Mouse (Mus musculus) myocyte (in vitro differentiated cells): ENCODE data around the gene Nfatc2. TPM values are rescaled to one million over a fixed set of nuclear protein-coding genes. Genes with fewer than 3 reads are reported as not detected.

Experiments
- H3K27me3 ChIP-seq: one replicate; pipeline ENCODE4 v1.6.1; 2011; ENCODE audit not compliant: control insufficient read depth, insufficient read depth, insufficient read length
- H3K36me3 ChIP-seq: one replicate; pipeline ENCODE4 v1.6.1; 2011; ENCODE audit not compliant: control insufficient read depth, insufficient read depth
- H3K4me2 ChIP-seq: one replicate; pipeline ENCODE4 v1.6.1; 2011; ENCODE audit warnings: low read depth, control low read depth
- H3K4me3 ChIP-seq: one replicate; pipeline ENCODE4 v1.5.1; 2011; ENCODE audit warnings: mild to moderate bottlenecking, control low read depth, moderate library complexity
- H3K79me2 ChIP-seq: one replicate; pipeline ENCODE4 v1.6.1; 2011; ENCODE audit not compliant: control insufficient read depth, insufficient read depth
- H3ac ChIP-seq: one replicate; pipeline ENCODE4 v1.6.1; 2011; ENCODE audit not compliant: control insufficient read depth, insufficient read length
- CEBPB ChIP-seq: IDR thresholded peaks from 2 replicates; pipeline ENCODE4 v1.6.1; 2011; ENCODE audit warnings: mild to moderate bottlenecking, moderate library complexity; ENCODE audit not compliant: poor library complexity, insufficient read depth, severe bottlenecking
- E2F4 ChIP-seq: IDR thresholded peaks from one replicate; pipeline ENCODE4 v1.6.1; 2011; ENCODE audit warnings: mild to moderate bottlenecking, control low read depth, moderate library complexity; ENCODE audit not compliant: insufficient read depth
- MAX ChIP-seq: IDR thresholded peaks from one replicate; pipeline ENCODE4 v1.6.1; 2011; ENCODE audit warnings: low read depth, mild to moderate bottlenecking, control low read depth
- MYOD1 ChIP-seq, 3 experiments: IDR thresholded peaks; one replicate each; pipeline ENCODE4 v1.6.1; 2011; ENCODE audit warnings: control low read depth in 2 of 3, low read depth in 2 of 3, mild to moderate bottlenecking in 2 of 3, moderate library complexity in 1 of 3; ENCODE audit not compliant: insufficient read length in 2 of 3, control insufficient read depth in 1 of 3
- MYOG ChIP-seq, 3 experiments: IDR thresholded peaks; one replicate each; pipeline ENCODE4 v1.6.1; 2011; ENCODE audit warnings: control low read depth in 2 of 3, low read depth in 2 of 3, mild to moderate bottlenecking in 2 of 3; ENCODE audit not compliant: insufficient read length in 2 of 3, control insufficient read depth in 1 of 3, insufficient read depth in 1 of 3
- POLR2A ChIP-seq: IDR thresholded peaks from one replicate; pipeline ENCODE4 v1.6.1; 2011; ENCODE audit warnings: low read depth, mild to moderate bottlenecking, control low read depth, moderate library complexity; ENCODE audit not compliant: insufficient read length
- POLR2AphosphoS2 ChIP-seq: IDR thresholded peaks from one replicate; pipeline ENCODE4 v1.6.1; 2011; ENCODE audit warnings: low read depth, control low read depth; ENCODE audit not compliant: insufficient read length
- REST ChIP-seq: IDR thresholded peaks from one replicate; pipeline ENCODE4 v1.6.1; 2011; ENCODE audit warnings: mild to moderate bottlenecking, control low read depth, moderate library complexity; ENCODE audit not compliant: insufficient read depth, insufficient read length
- SRF ChIP-seq: IDR thresholded peaks from one replicate; pipeline ENCODE4 v1.6.1; 2011; ENCODE audit warnings: low read depth; ENCODE audit not compliant: control insufficient read depth, insufficient read length
- TCF12 ChIP-seq: IDR thresholded peaks from one replicate; pipeline ENCODE4 v1.6.1; 2011; ENCODE audit warnings: mild to moderate bottlenecking, control low read depth; ENCODE audit not compliant: poor library complexity, insufficient read depth, severe bottlenecking
- TCF3 ChIP-seq: IDR thresholded peaks from one replicate; pipeline ENCODE4 v1.6.1; 2011; ENCODE audit warnings: low read depth, control low read depth; ENCODE audit not compliant: insufficient read length
- USF1 ChIP-seq: IDR thresholded peaks from one replicate; pipeline ENCODE4 v1.6.1; 2011; ENCODE audit warnings: low read depth, mild to moderate bottlenecking, control low read depth, moderate library complexity
- polyA plus RNA-seq: library from polyadenylated mRNA; unstranded; fragments of >200 nt; fragmentation: generic; extraction: Trizol; gene quantifications from one replicate; pipeline ENCODE4 v1.2.1, GENCODE M21; 2012; ENCODE audit warnings: missing spikeins

Nfatc2 gene
- polyA plus RNA-seq, 1 experiment: 0.55 TPM

GRCm38 (mm10) chr2:168519589-168519988 is 81.9 kb downstream of the Nfatc2 start:
- Histone ChIP-seq H3K4me2 (peak overlapping the region; percentile 77), H3K79me2 (no peaks in the 10 kb centered on the region), H3K36me3 (no peaks in the 10 kb centered on the region), H3ac (no peak overlapping the region), H3K4me3 (no peak overlapping the region), H3K27me3 (no peaks in the 10 kb centered on the region)
- TF ChIP-seq MAX: no peak
- TF ChIP-seq MYOG (IDR thresholded peaks at IDR 0.05; ENCODE audit: control insufficient read depth in 1 of 3, insufficient read depth in 1 of 3, insufficient read length in 2 of 3, low read depth in 2 of 3): peak in 2 of 3 experiments; percentile 65 to 76
- peak; percentile 74 for TF ChIP-seq TCF12
- peak; percentile 54 to 86 (median 73) for TF ChIP-seq MYOD1 (IDR thresholded peaks at IDR 0.05; ENCODE audit: control insufficient read depth in 1 of 3, insufficient read length in 2 of 3, low read depth in 2 of 3)
- no peak for TF ChIP-seq E2F4
- no peak for TF ChIP-seq SRF
- no peak for TF ChIP-seq CEBPB

GRCm38 (mm10) chr2:168518256-168518659 is 83.2 kb downstream of the Nfatc2 start:
- Histone ChIP-seq H3K36me3 (no peaks in the 10 kb centered on the region), H3ac (no peak overlapping the region), H3K79me2 (no peaks in the 10 kb centered on the region), H3K4me3 (no peak overlapping the region), H3K27me3 (no peaks in the 10 kb centered on the region), H3K4me2 (peak overlapping the region; percentile 77)
- 0 out of 2 replicates have a peak, but pooled peaks have one; percentile 6 for TF ChIP-seq CEBPB
- peak; percentile 80 for TF ChIP-seq USF1
- TF ChIP-seq E2F4: no peak
- TF ChIP-seq MYOD1 (IDR thresholded peaks at IDR 0.05; ENCODE audit: control insufficient read depth in 1 of 3, insufficient read length in 2 of 3, low read depth in 2 of 3): peak; percentile 29 to 58 (median 49)
- TF ChIP-seq SRF: no peak
- TF ChIP-seq TCF3: peak; percentile 8
- no peak for TF ChIP-seq POLR2AphosphoS2
- no peak for TF ChIP-seq REST
- no peak for TF ChIP-seq MAX
- TF ChIP-seq TCF12: peak; percentile 75
- no peak for TF ChIP-seq POLR2A
- TF ChIP-seq MYOG (IDR thresholded peaks at IDR 0.05; ENCODE audit: control insufficient read depth in 1 of 3, insufficient read depth in 1 of 3, insufficient read length in 2 of 3, low read depth in 2 of 3): peak in 2 of 3 experiments; percentile 3 to 62

GRCm38 (mm10) chr2:168517774-168518173 is 83.7 kb downstream of the Nfatc2 start:
- no peaks in the 10 kb centered on the region for H3K36me3 ChIP-seq
- H3K4me2 ChIP-seq: peak overlapping the region; percentile 77
- no peaks in the 10 kb centered on the region for H3K79me2 ChIP-seq
- no peak overlapping the region for H3ac ChIP-seq
- H3K4me3 ChIP-seq: no peak overlapping the region
- H3K27me3 ChIP-seq: no peaks in the 10 kb centered on the region
- TF ChIP-seq USF1 (no peak), TCF3 (no peak), CEBPB (no peak), TCF12 (no peak), MYOG (IDR thresholded peaks at IDR 0.05; ENCODE audit: control insufficient read depth in 1 of 3, insufficient read depth in 1 of 3, insufficient read length in 2 of 3, low read depth in 2 of 3) (no peak)

GRCm38 (mm10) chr2:168516717-168517116 is 84.7 kb downstream of the Nfatc2 start:
- no peaks in the 10 kb centered on the region for H3K27me3 ChIP-seq
- H3K4me2 ChIP-seq: no peak overlapping the region
- no peak overlapping the region for H3ac ChIP-seq
- H3K79me2 ChIP-seq: no peaks in the 10 kb centered on the region
- no peaks in the 10 kb centered on the region for H3K36me3 ChIP-seq
- TF ChIP-seq MYOG (IDR thresholded peaks at IDR 0.05; ENCODE audit: control insufficient read depth in 1 of 3, insufficient read depth in 1 of 3, insufficient read length in 2 of 3, low read depth in 2 of 3) (no peak), SRF (no peak), CEBPB (no peak), MAX (no peak)
- H3K4me3 ChIP-seq: no peak overlapping the region

GRCm38 (mm10) chr2:168515466-168515865 is 86.0 kb downstream of the Nfatc2 start:
- TF ChIP-seq MYOD1 (IDR thresholded peaks at IDR 0.05; ENCODE audit: control insufficient read depth in 1 of 3, insufficient read length in 2 of 3, low read depth in 2 of 3) (peak in 1 of 3 experiments; percentile 60), TCF12 (no peak), MYOG (IDR thresholded peaks at IDR 0.05; ENCODE audit: control insufficient read depth in 1 of 3, insufficient read depth in 1 of 3, insufficient read length in 2 of 3, low read depth in 2 of 3) (peak in 1 of 3 experiments; percentile 61)
- no peaks in the 10 kb centered on the region for H3K36me3 ChIP-seq
- no peak overlapping the region for H3K4me2 ChIP-seq
- no peak overlapping the region for H3ac ChIP-seq
- no peak overlapping the region for H3K4me3 ChIP-seq
- H3K79me2 ChIP-seq: no peaks in the 10 kb centered on the region
- H3K27me3 ChIP-seq: no peaks in the 10 kb centered on the region
